Mouse (Mus musculus) stomach, postnatal 0 days (tissue): ENCODE measurements around the gene Polr2i.

Experiments used
- CTCF ChIP-seq: IDR thresholded peaks from 2 replicates; pipeline ENCODE4 v1.5.1; 2016; ENCODE audit warnings: antibody characterized with exemption, low read depth, mild to moderate bottlenecking, moderate library complexity
- EP300 ChIP-seq: optimal IDR thresholded peaks from 2 replicates; pipeline ENCODE3; 2016; ENCODE audit warnings: antibody characterized with exemption

DNA sequence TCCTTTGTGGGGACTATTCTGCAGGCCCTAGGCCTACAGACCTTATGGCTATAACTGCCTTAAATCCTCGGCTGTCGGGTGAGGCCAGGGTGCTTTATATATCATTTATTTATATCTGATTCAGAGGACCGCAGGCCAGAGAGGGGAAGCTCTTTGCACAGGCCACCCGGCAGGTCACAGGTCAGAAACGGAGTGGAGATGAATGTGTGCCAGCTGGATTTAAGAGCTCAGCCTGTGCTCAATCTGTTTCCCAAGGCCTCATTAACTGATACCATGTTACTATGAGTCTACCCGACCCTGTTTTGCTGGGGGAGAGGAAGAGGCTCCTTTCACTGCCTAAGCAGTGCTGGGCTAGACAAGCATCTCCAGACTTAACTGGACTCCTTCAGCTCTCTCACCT, 42.6 kb downstream of the Polr2i start:
- TF ChIP-seq EP300 (no peak), CTCF (no peak)
